Mouse (Mus musculus): ENCODE measurements at regions not wholly inside any gene's neighbourhood (a gene's known extent, or its start where the extent isn't known, plus 50 kb on each side); places are given as distances from the start of the nearest gene placed in this dataset.

DNA sequence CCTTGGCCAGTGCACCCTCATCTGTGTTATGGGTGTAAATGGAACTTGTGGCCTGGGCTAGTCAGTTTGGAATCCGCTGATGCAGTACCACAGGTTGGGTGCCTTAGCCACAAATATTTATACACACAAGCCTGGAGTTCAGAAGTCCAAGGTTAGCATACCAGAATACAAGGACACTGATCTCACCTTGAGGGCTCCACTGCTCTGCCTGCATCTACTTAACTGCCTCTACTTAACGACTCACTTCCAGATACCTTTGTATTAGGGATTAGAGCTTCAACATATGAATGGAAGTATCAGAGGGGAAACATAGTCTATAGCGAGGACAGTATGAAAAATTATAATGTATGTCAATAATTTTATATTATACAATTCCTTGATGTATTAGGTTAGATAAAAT lies 57.5 kb downstream of the Tmem174 start:
- Histone ChIP-seq H3K9ac (ENCODE audit: low read length) (no peak overlapping the region), H3K9me3 (ENCODE audit: control insufficient read depth, low read length) (no peaks in the 10 kb centered on the region), H3K27ac (ENCODE audit: low read depth, low read length) (no peak overlapping the region), H3K4me1 (replicated peaks; ENCODE audit: control insufficient read depth, insufficient read depth, low read length) (no peaks in the 10 kb centered on the region), H3K4me3 (ENCODE audit: low read depth, low read length) (no peak overlapping the region), H3K4me2 (ENCODE audit: low read depth, low read length, severe bottlenecking) (no peak overlapping the region), H3K36me3 (ENCODE audit: control insufficient read depth, insufficient read depth, low read length) (no peaks in the 10 kb centered on the region), H3K27me3 (ENCODE audit: control insufficient read depth, insufficient read depth, low read length) (peaks cover 85% of the 10 kb centered on the region)
- DNase-seq (ENCODE audit: low spot score) (no peak), ATAC-seq (replicated peaks; ENCODE audit: low FRiP score) (no peak)
- 79% methylated on average over 3 of the region's 3 CpGs for WGBS

DNA sequence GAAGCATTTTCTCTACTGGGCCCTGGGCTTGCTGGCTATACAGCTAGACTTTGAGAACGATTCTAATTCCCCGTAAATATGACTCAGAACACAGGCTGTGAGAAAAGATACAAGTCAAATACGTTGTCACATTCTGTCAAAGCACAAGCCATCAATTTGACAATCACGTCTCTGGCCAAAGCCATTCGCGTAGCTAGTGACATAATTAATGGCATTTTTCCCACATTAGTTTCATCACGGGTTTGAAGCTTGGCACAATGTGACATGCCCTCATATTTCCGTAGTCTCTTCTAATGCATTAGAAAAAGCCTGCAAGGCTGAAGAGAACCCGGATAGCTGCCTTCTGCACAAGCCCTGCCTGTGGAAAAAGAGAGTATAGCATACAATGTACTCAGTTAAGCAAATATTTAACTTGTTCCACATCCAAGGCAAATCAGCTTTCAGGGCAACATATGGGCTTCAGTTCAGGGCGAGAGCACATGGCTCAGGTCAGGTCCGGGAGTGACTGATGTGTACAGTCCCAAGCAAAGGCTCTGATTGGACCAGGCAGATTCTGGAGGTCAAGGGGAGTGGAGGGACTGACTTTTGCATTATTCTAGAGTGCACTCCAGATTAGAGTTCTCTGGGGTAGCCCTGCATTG lies 58.7 kb downstream of the Tmem174 start:
- no peak for ATAC-seq (replicated peaks; ENCODE audit: low FRiP score)

DNA sequence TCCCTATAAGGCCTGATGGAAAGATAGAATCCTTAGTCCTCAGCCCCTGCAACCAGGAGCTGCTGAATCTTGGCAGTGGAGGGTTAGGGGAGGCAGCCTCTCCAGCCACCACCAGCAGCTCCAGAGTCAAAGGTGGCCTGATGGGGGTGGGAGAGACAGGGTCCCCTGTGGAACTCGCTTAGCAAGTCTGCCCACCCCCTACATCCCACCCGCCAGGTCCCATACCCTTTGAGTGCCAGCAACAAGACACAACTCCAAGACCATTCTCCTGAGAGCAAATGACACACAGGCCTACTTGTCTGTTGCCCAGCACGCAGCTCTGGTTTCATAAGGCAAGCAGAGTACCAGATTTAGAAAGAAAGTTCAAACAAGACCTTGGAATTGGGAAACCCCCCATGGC lies 61.1 kb downstream of the Tmem174 start:
- H3K4me2 ChIP-seq (ENCODE audit: low read depth, low read length, severe bottlenecking): no peak overlapping the region
- H3K9me3 ChIP-seq (ENCODE audit: control insufficient read depth, low read length): no peaks in the 10 kb centered on the region
- 67% methylated on average over 3 of the region's 3 CpGs for WGBS
- H3K27ac ChIP-seq (ENCODE audit: low read depth, low read length): no peak overlapping the region
- H3K9ac ChIP-seq (ENCODE audit: low read length): no peak overlapping the region
- ATAC-seq (replicated peaks; ENCODE audit: low FRiP score): no peak
- no peak overlapping the region for H3K4me3 ChIP-seq (ENCODE audit: low read depth, low read length)
- peaks cover 12% of the 10 kb centered on the region; the same call in 1 of the 2 replicates for H3K4me1 ChIP-seq (replicated peaks; ENCODE audit: control insufficient read depth, insufficient read depth, low read length)
- H3K36me3 ChIP-seq (ENCODE audit: control insufficient read depth, insufficient read depth, low read length): no peaks in the 10 kb centered on the region
- H3K27me3 ChIP-seq (ENCODE audit: control insufficient read depth, insufficient read depth, low read length): peaks cover 87% of the 10 kb centered on the region
- DNase-seq (ENCODE audit: low spot score): no peak

More for the DNA sequence above, 58.7 kb downstream of the Tmem174 start:
- Histone ChIP-seq H3K27me3 (ENCODE audit: control insufficient read depth, insufficient read depth, low read length) (peaks cover 83% of the 10 kb centered on the region), H3K4me1 (replicated peaks; ENCODE audit: control insufficient read depth, insufficient read depth, low read length) (peaks cover under 1% of the 10 kb centered on the region; the same call in 1 of the 2 replicates), H3K27ac (ENCODE audit: low read depth, low read length) (no peak overlapping the region), H3K4me2 (ENCODE audit: low read depth, low read length, severe bottlenecking) (no peak overlapping the region), H3K9ac (ENCODE audit: low read length) (no peak overlapping the region), H3K4me3 (ENCODE audit: low read depth, low read length) (no peak overlapping the region), H3K9me3 (ENCODE audit: control insufficient read depth, low read length) (no peaks in the 10 kb centered on the region), H3K36me3 (ENCODE audit: control insufficient read depth, insufficient read depth, low read length) (no peaks in the 10 kb centered on the region)
- no peak for DNase-seq (ENCODE audit: low spot score)
- WGBS: 75% methylated on average over 11 of the region's 11 CpGs

DNA sequence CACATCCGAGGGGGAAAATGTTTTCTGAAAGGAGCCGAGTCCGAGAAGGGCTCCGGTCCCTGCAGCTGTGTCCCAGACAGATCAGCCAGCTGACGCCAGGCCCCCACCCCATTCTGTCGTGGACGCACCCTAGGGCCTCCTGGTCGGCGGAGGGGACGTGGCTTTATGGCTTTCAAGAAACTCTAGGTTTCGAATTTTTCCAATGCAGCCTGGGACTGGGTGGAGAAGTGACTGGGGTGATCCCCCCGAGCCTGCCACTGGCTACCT lies 63.2 kb downstream of the Tmem174 start:
- ATAC-seq (replicated peaks; ENCODE audit: low FRiP score) (no peak), DNase-seq (ENCODE audit: low spot score) (peak; percentile 53)
- Histone ChIP-seq H3K27me3 (ENCODE audit: control insufficient read depth, insufficient read depth, low read length) (peaks cover 88% of the 10 kb centered on the region), H3K36me3 (ENCODE audit: control insufficient read depth, insufficient read depth, low read length) (no peaks in the 10 kb centered on the region), H3K27ac (ENCODE audit: low read depth, low read length) (no peak overlapping the region), H3K4me3 (ENCODE audit: low read depth, low read length) (no peak overlapping the region), H3K4me1 (replicated peaks; ENCODE audit: control insufficient read depth, insufficient read depth, low read length) (peaks cover 12% of the 10 kb centered on the region; the same call in 1 of the 2 replicates), H3K9ac (ENCODE audit: low read length) (no peak overlapping the region), H3K9me3 (ENCODE audit: control insufficient read depth, low read length) (no peaks in the 10 kb centered on the region), H3K4me2 (ENCODE audit: low read depth, low read length, severe bottlenecking) (no peak overlapping the region)
- 16% methylated on average over 12 of the region's 12 CpGs for WGBS

DNA sequence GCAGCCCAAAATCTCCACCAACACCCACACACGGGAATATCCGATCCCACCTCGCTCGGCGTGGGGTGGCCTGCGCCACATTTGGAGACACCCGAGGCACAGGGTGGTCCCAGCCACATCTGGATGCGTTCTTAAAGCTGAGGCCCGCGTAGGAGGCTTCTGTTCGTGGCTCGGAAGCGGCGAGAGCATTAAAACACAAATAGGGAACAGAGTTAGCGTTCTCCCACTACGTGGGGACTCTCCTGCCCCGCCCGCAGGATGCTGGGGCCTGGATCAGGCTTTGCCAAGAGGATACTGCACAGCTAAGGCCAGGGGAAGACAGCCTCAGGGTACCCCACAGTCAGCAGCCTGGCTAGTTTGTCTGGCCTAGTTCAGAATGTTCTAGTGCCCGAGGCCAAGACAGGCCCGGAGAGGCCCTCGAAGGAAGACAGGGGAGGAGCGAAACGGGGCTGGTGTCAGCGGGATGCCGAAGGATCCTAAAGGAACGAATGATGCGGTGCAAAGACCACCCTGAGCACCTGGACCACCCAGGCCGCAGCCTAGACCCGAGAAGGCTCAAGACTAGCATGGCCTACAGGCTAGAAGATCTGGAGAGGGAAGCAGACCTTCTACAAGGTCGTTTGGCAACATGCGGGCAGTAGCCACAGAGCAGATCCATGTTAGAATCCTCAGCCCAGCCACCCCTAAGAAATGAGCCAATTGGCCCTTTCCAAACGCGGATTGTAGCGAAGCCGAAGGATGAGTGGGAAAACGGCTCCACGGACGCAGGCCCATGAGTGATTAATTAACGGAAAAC lies 63.8 kb downstream of the Tmem174 start:
- Histone ChIP-seq H3K27me3 (ENCODE audit: control insufficient read depth, insufficient read depth, low read length) (peaks cover 84% of the 10 kb centered on the region), H3K36me3 (ENCODE audit: control insufficient read depth, insufficient read depth, low read length) (no peaks in the 10 kb centered on the region), H3K27ac (ENCODE audit: low read depth, low read length) (peak overlapping the region; percentile 44; the same call in 1 of the 2 replicates), H3K9ac (ENCODE audit: low read length) (no peak overlapping the region), H3K9me3 (ENCODE audit: control insufficient read depth, low read length) (no peaks in the 10 kb centered on the region), H3K4me3 (ENCODE audit: low read depth, low read length) (peak overlapping the region; percentile 19), H3K4me2 (ENCODE audit: low read depth, low read length, severe bottlenecking) (peak overlapping the region; percentile 45), H3K4me1 (replicated peaks; ENCODE audit: control insufficient read depth, insufficient read depth, low read length) (peaks cover 12% of the 10 kb centered on the region; the same call in 1 of the 2 replicates)
- ATAC-seq (replicated peaks; ENCODE audit: low FRiP score) (peak; percentile 21), DNase-seq (ENCODE audit: low spot score) (peak; percentile 66)
- WGBS: 6% methylated on average over 39 of the region's 39 CpGs

DNA sequence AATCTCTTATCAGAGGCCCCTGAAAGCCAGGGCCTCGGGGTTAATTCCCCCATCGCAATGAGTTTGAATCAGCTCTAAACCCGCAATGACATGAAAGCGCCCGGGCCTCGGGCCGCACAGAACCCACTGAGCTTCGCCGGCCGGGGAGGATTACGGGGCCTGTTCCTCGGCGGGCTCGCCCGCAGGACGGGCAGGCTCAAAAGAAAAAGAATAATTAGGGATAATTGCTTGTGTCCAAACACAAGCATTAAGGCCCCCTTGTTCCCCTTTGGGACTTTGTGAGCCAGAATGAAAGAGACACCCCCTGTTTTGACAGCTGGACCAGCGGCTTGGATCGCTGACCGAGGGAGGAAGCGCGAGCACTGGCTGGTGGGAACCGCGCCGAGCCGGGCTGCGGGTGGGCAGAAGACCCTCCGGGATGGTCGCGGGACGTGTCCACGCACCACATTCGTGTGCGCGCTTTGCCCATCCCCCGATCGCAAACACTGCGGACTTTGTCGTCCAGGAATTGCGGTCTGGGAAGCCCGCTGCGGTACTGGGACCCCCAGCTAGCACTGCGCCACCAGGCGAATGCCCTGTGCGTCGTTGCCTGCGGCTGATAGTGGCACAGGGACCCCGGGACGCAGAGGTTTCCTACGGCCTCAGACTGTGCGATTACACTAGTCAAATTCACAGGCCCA lies 64.5 kb downstream of the Tmem174 start:
- ATAC-seq (replicated peaks; ENCODE audit: low FRiP score): peak; percentile 86
- peaks cover 12% of the 10 kb centered on the region; the same call in 1 of the 2 replicates for H3K4me1 ChIP-seq (replicated peaks; ENCODE audit: control insufficient read depth, insufficient read depth, low read length)
- H3K27me3 ChIP-seq (ENCODE audit: control insufficient read depth, insufficient read depth, low read length): peaks cover 85% of the 10 kb centered on the region
- peak overlapping the region; percentile 44; the same call in 1 of the 2 replicates for H3K27ac ChIP-seq (ENCODE audit: low read depth, low read length)
- WGBS: 0% methylated on average over 50 of the region's 50 CpGs
- peak; percentile 85 for DNase-seq (ENCODE audit: low spot score)
- peak overlapping the region; percentile 19 for H3K4me3 ChIP-seq (ENCODE audit: low read depth, low read length)
- H3K36me3 ChIP-seq (ENCODE audit: control insufficient read depth, insufficient read depth, low read length): no peaks in the 10 kb centered on the region
- H3K4me2 ChIP-seq (ENCODE audit: low read depth, low read length, severe bottlenecking): peak overlapping the region; percentile 45
- no peaks in the 10 kb centered on the region for H3K9me3 ChIP-seq (ENCODE audit: control insufficient read depth, low read length)
- no peak overlapping the region for H3K9ac ChIP-seq (ENCODE audit: low read length)

DNA sequence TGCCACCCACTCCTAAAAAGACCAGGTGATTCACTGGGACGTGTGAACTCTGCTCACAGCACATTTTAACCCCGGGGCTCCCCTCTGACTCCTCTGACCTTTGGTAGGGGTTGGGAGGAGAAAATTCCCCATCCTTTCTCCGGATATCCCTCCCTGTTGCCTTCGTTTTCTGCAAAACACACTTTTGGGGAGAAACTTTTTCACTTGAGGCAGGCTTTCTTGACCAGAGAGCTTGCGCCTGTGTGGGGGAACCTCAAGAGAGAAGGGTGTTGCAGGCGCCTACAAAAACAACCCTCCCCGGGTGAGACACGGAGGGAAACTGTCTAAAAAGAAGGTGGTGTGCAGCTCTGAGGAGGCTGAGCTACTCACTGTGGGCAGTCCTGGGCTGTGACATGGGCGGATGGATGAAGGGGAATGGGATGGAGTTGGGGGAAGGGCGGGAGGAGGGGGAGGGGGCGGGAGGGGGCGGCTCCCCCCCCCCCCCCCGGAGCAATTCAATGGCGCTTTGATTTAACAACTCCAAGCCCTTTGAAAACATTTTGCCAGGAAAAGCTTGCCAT lies 65.1 kb downstream of the Tmem174 start:
- H3K4me1 ChIP-seq (replicated peaks; ENCODE audit: control insufficient read depth, insufficient read depth, low read length): peaks cover 12% of the 10 kb centered on the region; the same call in 1 of the 2 replicates
- peak overlapping the region; percentile 18; the same call in 1 of the 2 replicates for H3K27ac ChIP-seq (ENCODE audit: low read depth, low read length)
- peak overlapping the region; percentile 45; the same call in 1 of the 2 replicates for H3K4me2 ChIP-seq (ENCODE audit: low read depth, low read length, severe bottlenecking)
- under 1% methylated on average over 11 of the region's 14 CpGs for WGBS
- no peaks in the 10 kb centered on the region for H3K36me3 ChIP-seq (ENCODE audit: control insufficient read depth, insufficient read depth, low read length)
- DNase-seq (ENCODE audit: low spot score): no peak
- no peak overlapping the region; the same call in 1 of the 2 replicates for H3K4me3 ChIP-seq (ENCODE audit: low read depth, low read length)
- H3K27me3 ChIP-seq (ENCODE audit: control insufficient read depth, insufficient read depth, low read length): peaks cover 85% of the 10 kb centered on the region
- H3K9ac ChIP-seq (ENCODE audit: low read length): no peak overlapping the region
- ATAC-seq (replicated peaks; ENCODE audit: low FRiP score): peak; percentile 82
- no peaks in the 10 kb centered on the region for H3K9me3 ChIP-seq (ENCODE audit: control insufficient read depth, low read length)

DNA sequence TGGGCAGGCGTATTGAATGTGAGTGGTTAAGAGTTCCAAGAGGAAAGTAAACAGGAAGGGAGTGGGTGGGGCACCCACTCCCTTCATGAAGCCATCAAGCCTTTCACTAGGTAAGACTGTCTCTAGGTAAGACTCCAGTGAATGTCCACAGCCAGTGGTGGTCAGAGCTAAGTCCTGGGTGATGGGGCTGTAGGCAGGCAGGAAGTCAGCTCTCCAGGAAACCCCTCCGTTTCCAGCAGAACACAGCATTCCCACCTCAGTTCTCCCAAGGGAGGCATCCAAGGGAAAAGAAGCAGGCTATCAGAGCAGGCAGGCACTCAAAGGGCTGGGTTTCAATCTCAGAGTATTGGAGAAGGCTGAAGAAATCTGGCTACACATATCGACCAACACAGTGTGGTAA lies 66.2 kb downstream of the Tmem174 start:
- H3K4me1 ChIP-seq (replicated peaks; ENCODE audit: control insufficient read depth, insufficient read depth, low read length): peaks cover 12% of the 10 kb centered on the region; the same call in 1 of the 2 replicates
- ATAC-seq (replicated peaks; ENCODE audit: low FRiP score) (no peak), DNase-seq (ENCODE audit: low spot score) (peak; percentile 35)
- H3K4me2 ChIP-seq (ENCODE audit: low read depth, low read length, severe bottlenecking): no peak overlapping the region
- no peaks in the 10 kb centered on the region for H3K36me3 ChIP-seq (ENCODE audit: control insufficient read depth, insufficient read depth, low read length)
- H3K9me3 ChIP-seq (ENCODE audit: control insufficient read depth, low read length): no peaks in the 10 kb centered on the region
- 34% methylated on average over 3 of the region's 3 CpGs for WGBS
- peaks cover 83% of the 10 kb centered on the region for H3K27me3 ChIP-seq (ENCODE audit: control insufficient read depth, insufficient read depth, low read length)
- H3K9ac ChIP-seq (ENCODE audit: low read length): no peak overlapping the region
- H3K4me3 ChIP-seq (ENCODE audit: low read depth, low read length): no peak overlapping the region
- H3K27ac ChIP-seq (ENCODE audit: low read depth, low read length): no peak overlapping the region

Measured in forebrain, embryonic 11.5 days (tissue).